Mouse (Mus musculus) heart, embryonic 14.5 days (tissue): ENCODE measurements around the gene Atpaf1. TPM values are rescaled to one million over a fixed set of nuclear protein-coding genes. Genes with fewer than 3 reads are reported as not detected.
A peak's percentile ranks its signal among the peaks of the same experiment; 100 is the strongest.

Experiments
- ATAC-seq: fragments of 200-750 bp; cut with Nextera tagmentation; 2 replicates; pipeline ENCODE4 v1.8.0; 2017; ENCODE audit warnings: low read depth, moderate TSS enrichment; ENCODE audit not compliant: insufficient number of reproducible peaks, insufficient read depth, low FRiP score
- H3K27ac ChIP-seq, 2 experiments: fragments of 200-500 bp in 1 of 2; fragments of 300-500 bp in 1 of 2; sonication (generic) in 1 of 2; replicated peaks in 1 of 2; 2 replicates each; pipeline ENCODE4 v1.5.1; 2012 to 2014; ENCODE audit warnings: low read depth in 2 of 2, low read length in 2 of 2, control low read depth in 1 of 2, mild to moderate bottlenecking in 1 of 2, mixed read lengths in 1 of 2; ENCODE audit not compliant: control insufficient read depth in 1 of 2, insufficient read depth in 1 of 2
- H3K27me3 ChIP-seq: fragments of 300-500 bp; sonication (generic); 2 replicates; pipeline ENCODE4 v1.6.1; 2014; ENCODE audit warnings: mild to moderate bottlenecking, low read length, control low read depth; ENCODE audit not compliant: control insufficient read depth, insufficient read depth
- H3K36me3 ChIP-seq: fragments of 300-500 bp; sonication (generic); 2 replicates; pipeline ENCODE4 v1.6.1; 2014; ENCODE audit warnings: mild to moderate bottlenecking, control low read depth, low read length, mixed read lengths; ENCODE audit not compliant: control insufficient read depth, insufficient read depth
- H3K4me1 ChIP-seq, 2 experiments: fragments of 200-500 bp in 1 of 2; fragments of 300-500 bp in 1 of 2; sonication (generic) in 1 of 2; 2 replicates each; pipeline ENCODE4 v1.6.1; 2012 to 2014; ENCODE audit warnings: low read length in 2 of 2, control low read depth in 1 of 2, mixed read lengths in 1 of 2; ENCODE audit not compliant: control insufficient read depth in 2 of 2, insufficient read depth in 2 of 2
- H3K4me2 ChIP-seq: fragments of 300-500 bp; sonication (generic); 2 replicates; pipeline ENCODE4 v1.6.1; 2014; ENCODE audit warnings: mild to moderate bottlenecking, low read length
- H3K4me3 ChIP-seq, 2 experiments: fragments of 200-500 bp in 1 of 2; fragments of 300-500 bp in 1 of 2; sonication (generic) in 1 of 2; 2 replicates each; pipeline ENCODE4 v1.5.1; 2012 to 2014; ENCODE audit warnings: low read length in 2 of 2, mild to moderate bottlenecking in 2 of 2, control low read depth in 1 of 2, low read depth in 1 of 2, moderate library complexity in 1 of 2; ENCODE audit not compliant: control insufficient read depth in 1 of 2, insufficient read depth in 1 of 2
- H3K9ac ChIP-seq: fragments of 300-500 bp; sonication (generic); 2 replicates; pipeline ENCODE4 v1.6.1; 2014; ENCODE audit warnings: mild to moderate bottlenecking, low read length
- H3K9me3 ChIP-seq: fragments of 300-500 bp; sonication (generic); 2 replicates; pipeline ENCODE4 v1.6.1; 2016; ENCODE audit warnings: low read length, control low read depth; ENCODE audit not compliant: control insufficient read depth
- WGBS: fragments of 180-500 bp; shearing (Covaris S2); extraction: QIAGEN DNeasy Blood & Tissue Kit; methylation state at CpG from one replicate; pipeline ENCODE4 v1.1.7; 2014; 5-methylcytosine and 5-hydroxymethylcytosine counted together
- polyA plus RNA-seq: library from polyadenylated mRNA; unstranded; fragments of >200 nt; fragmentation: Nextera tagmentation; extraction: Ambion mirVana; gene quantifications from 2 replicates; pipeline ENCODE4 v1.2.1, GENCODE M21; 2014

Atpaf1 gene
- polyA plus RNA-seq, 1 experiment from 2014 or later = 89.2 TPM

DNA sequence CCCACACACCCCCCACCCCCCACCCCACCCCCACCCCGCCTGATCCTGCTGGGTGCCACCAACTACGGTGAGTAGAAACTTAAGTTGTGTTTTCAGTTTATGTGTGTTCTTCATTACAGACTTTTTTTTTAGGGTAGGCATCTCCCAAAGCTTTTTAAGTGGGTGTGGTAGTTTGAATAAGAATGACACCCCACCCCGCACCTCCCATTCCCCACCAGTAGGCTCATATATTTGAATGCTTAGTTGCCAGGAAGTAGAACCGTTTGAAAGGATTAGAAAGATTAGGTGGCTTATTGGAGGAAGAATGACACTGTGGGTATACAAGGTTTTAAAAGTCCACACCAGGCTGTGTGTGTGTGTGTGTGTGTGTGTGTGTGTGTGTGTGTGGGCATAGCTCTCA, 27.7 kb downstream of the Atpaf1 start:
- Histone ChIP-seq H3K4me2 (no peak overlapping the region), H3K9ac (no peak overlapping the region), H3K27me3 (no peaks in the 10 kb centered on the region), H3K36me3 (peaks cover 49% of the 10 kb centered on the region), H3K4me1 (no peaks in the 10 kb centered on the region), H3K27ac (no peak overlapping the region), H3K9me3 (no peaks in the 10 kb centered on the region), H3K4me3 (no peak overlapping the region)
- no peak for ATAC-seq
- whole genome bisulfite sequencing = 93% methylated on average over 4 of the region's 4 CpGs

DNA sequence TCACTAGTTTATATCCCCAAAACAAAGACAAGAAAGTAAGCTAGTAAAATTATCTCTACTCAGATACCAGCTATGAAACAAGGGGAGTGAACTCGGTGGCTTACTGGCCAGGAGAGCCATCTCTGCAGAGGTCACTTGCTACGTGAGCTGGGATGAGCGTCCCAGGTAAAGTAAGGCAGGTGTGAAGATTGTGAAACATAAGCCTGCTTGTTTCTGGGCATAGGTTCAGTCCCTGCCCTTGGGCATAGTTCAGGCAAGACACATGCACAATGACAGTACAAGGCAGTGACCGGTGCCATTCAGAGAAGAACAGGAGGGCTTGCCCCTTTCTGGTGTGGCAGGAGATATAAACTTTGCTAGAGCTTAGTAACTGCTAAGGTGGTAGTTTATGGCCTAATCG, 31.0 kb downstream of the Atpaf1 start:
- no peak overlapping the region for H3K4me2 ChIP-seq
- 0 out of 4 replicates have a peak, but pooled peaks cover 0 to under 1% of the 10 kb centered on the region in 2 experiments for H3K4me1 ChIP-seq
- H3K27ac ChIP-seq = no peak overlapping the region
- H3K9ac ChIP-seq = no peak overlapping the region
- 86% methylated on average over 5 of the region's 5 CpGs for WGBS
- no peak overlapping the region for H3K4me3 ChIP-seq
- H3K27me3 ChIP-seq = no peaks in the 10 kb centered on the region
- no peak for ATAC-seq
- peaks cover 53% of the 10 kb centered on the region for H3K36me3 ChIP-seq
- no peaks in the 10 kb centered on the region for H3K9me3 ChIP-seq

DNA sequence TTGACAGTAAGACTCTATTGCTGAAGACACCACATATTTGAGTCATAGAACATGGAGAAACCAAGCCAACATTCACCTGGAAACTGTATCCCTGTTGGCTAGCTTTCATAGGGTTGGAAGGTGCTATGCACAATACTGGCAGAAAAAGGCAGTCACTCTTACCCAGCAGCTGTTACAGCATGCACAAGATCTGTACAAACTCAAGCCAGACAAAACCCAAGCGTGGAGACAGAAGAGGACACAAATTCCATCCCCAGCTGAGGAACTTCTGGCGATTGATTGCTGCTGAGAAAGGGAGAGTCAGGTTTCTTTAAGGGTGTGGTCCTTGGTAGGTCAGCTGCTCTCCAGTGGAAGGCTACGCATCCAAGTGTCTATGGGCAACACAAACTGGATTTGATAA, 35.6 kb downstream of the Atpaf1 start:
- no peak overlapping the region for H3K4me2 ChIP-seq
- H3K27ac ChIP-seq = no peak overlapping the region
- ATAC-seq = no peak
- 61% methylated on average over 3 of the region's 3 CpGs for WGBS
- no peaks in the 10 kb centered on the region for H3K27me3 ChIP-seq
- peaks cover 20 to 38% of the 10 kb centered on the region in 2 experiments for H3K4me1 ChIP-seq
- peaks cover 18% of the 10 kb centered on the region for H3K36me3 ChIP-seq
- H3K4me3 ChIP-seq = no peak overlapping the region
- H3K9ac ChIP-seq = no peak overlapping the region
- no peaks in the 10 kb centered on the region for H3K9me3 ChIP-seq

DNA sequence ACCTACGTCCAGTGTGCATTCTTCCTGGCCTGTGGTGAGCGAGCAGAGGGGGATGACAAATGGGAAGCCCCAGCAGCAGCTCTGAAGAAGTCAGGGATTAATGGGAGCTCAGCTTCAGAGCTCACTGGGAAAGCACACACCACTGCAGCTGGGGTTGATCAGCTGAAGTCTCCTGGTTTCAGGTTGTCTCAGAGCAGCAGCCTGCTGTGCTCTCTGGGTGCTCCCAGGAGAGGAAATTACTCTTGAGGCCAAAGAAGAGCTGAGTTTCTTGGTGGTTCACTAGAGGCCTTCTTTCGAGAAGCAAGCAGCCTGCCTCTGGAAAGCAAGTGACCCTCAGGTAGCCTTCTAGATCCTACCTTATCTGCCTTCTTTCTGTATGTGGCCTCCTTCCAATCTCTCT, 36.3 kb downstream of the Atpaf1 start:
- Histone ChIP-seq H3K4me1 (peaks cover 20 to 38% of the 10 kb centered on the region in 2 experiments), H3K4me3 (no peak overlapping the region), H3K9ac (no peak overlapping the region), H3K27me3 (no peaks in the 10 kb centered on the region), H3K4me2 (no peak overlapping the region), H3K9me3 (no peaks in the 10 kb centered on the region), H3K36me3 (peaks cover 11% of the 10 kb centered on the region), H3K27ac (no peak overlapping the region)
- ATAC-seq = no peak
- 77% methylated on average over 3 of the region's 3 CpGs for WGBS

DNA sequence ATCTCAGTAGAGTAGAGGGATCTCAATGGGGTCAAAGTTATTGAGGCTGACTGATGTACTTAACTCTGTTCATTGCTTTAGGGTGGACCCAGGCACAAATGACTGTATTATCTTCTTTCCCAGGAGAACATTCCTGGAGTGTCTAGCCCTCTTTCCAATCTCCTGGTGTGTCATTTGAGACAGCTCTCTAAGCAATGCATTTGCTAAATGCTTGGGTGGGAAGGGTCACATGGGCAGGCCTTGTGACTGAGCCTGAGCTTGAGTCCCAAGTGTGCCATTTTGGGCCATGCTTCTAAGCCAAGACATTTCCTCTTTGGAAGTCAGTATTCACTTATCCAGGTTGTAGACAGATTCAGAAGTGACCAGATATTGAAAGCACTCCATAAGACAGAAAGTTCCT, 36.8 kb downstream of the Atpaf1 start:
- Histone ChIP-seq H3K9ac (no peak overlapping the region), H3K27me3 (no peaks in the 10 kb centered on the region), H3K36me3 (peaks cover 6% of the 10 kb centered on the region), H3K4me1 (peaks cover 20 to 38% of the 10 kb centered on the region in 2 experiments), H3K27ac (peak overlapping the region in 1 of 2 experiments; percentile 46; a peak in 1 of 4 replicates), H3K4me2 (no peak overlapping the region), H3K9me3 (no peaks in the 10 kb centered on the region), H3K4me3 (no peak overlapping the region)
- no peak for ATAC-seq

DNA sequence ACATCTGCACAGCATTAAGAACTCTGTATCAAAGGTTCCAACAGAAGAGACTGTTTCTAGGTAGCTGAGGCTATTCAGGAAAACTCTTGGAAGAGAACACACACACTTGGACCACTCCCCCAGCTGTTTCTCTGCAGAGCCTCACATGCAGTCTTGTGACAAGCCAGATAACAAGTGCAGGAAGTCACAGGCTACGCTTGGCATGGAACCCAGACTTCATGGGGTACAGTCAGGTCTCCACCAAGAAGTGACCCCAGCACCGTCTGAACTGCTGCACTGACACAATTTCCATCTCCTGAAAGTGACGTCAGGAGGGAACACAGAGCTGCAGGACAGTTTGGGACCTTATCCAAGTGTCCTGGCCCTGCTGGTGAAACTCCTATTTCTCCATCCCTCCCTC, 37.3 kb downstream of the Atpaf1 start:
- no peak overlapping the region for H3K4me3 ChIP-seq
- ATAC-seq = peak; percentile 80
- no peaks in the 10 kb centered on the region for H3K27me3 ChIP-seq
- WGBS = 7% methylated on average over 3 of the region's 3 CpGs
- peak overlapping the region; percentile 14 to 46; a peak in 1 of 4 replicates for H3K27ac ChIP-seq
- peaks cover 4% of the 10 kb centered on the region; the same call in 1 of the 2 replicates for H3K36me3 ChIP-seq
- H3K9me3 ChIP-seq = no peaks in the 10 kb centered on the region
- peaks cover 20 to 38% of the 10 kb centered on the region in 2 experiments for H3K4me1 ChIP-seq
- no peak overlapping the region for H3K4me2 ChIP-seq
- no peak overlapping the region for H3K9ac ChIP-seq

DNA sequence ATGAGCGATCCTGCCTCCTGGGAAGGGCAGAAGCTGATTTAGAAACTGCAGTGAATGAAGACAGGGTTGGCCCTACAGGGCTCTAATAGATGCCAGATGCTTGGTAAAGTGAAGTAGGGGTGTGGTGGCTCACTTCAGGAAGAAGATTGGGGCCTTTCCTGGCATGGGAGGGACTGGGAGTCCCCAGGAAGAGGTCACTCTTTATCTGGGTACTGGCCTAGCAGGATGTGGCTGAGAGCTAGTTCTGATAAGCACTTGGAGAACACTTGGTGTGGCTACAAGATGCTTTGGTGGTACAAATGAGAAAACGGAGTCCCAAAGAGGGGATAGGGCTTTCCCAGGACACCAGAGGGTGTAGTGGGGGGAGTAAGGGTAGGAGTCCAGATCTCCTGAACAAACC, 39.6 kb downstream of the Atpaf1 start:
- 29% methylated on average over 2 of the region's 2 CpGs for WGBS
- H3K27ac ChIP-seq = peak overlapping the region; percentile 53 to 56; a peak in 3 of 4 replicates
- peaks cover 25 to 45% of the 10 kb centered on the region in 2 experiments for H3K4me1 ChIP-seq
- no peak overlapping the region for H3K4me3 ChIP-seq
- H3K4me2 ChIP-seq = no peak overlapping the region
- H3K9me3 ChIP-seq = no peaks in the 10 kb centered on the region
- H3K36me3 ChIP-seq = no peaks in the 10 kb centered on the region
- ATAC-seq = no peak
- no peaks in the 10 kb centered on the region for H3K27me3 ChIP-seq
- H3K9ac ChIP-seq = no peak overlapping the region

DNA sequence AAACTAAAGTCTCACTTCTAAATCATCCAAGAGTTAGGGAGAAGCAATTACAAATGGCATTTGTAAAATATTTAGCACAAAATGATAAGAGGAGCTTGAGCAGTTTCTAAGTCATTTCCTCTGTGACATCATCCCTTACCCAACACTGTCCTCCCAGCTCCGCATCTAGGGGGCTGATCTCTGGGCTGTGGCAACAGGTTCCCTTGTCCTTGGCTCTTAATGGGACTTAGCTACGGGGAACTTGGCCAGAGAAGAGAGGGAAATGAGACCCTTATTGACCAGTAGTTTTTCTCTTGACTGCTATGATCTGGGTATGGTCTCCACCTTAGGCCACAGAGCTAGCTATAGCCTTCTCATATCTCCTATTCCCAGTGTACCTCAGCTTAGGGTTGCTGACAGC, 40.7 kb downstream of the Atpaf1 start:
- H3K27ac ChIP-seq = no peak overlapping the region
- 70% methylated on average over 2 of the region's 2 CpGs for WGBS
- no peak overlapping the region for H3K9ac ChIP-seq
- no peaks in the 10 kb centered on the region for H3K36me3 ChIP-seq
- H3K27me3 ChIP-seq = no peaks in the 10 kb centered on the region
- ATAC-seq = no peak
- no peak overlapping the region for H3K4me3 ChIP-seq
- H3K4me1 ChIP-seq = peaks cover 25 to 53% of the 10 kb centered on the region in 2 experiments
- no peaks in the 10 kb centered on the region for H3K9me3 ChIP-seq
- H3K4me2 ChIP-seq = no peak overlapping the region
